Mouse (Mus musculus): Measurements from ENCODE around the gene Dtl.
"Not testable (repeated sequence)": the region's sequence is repeated elsewhere in the genome, so short reads cannot be mapped to it uniquely, and the experiment has no call there.

Gene Dtl

GRCm38 (mm10) chr1:191519329-191520066 is 55.8 kb downstream of the Dtl start:
- DNase-seq (ENCODE audit: low spot score in 2 of 2) = no peak

GRCm38 (mm10) chr1:191518911-191519310 is 56.4 kb downstream of the Dtl start:
- no peak for DNase-seq (ENCODE audit: low spot score in 2 of 2)

DNA sequence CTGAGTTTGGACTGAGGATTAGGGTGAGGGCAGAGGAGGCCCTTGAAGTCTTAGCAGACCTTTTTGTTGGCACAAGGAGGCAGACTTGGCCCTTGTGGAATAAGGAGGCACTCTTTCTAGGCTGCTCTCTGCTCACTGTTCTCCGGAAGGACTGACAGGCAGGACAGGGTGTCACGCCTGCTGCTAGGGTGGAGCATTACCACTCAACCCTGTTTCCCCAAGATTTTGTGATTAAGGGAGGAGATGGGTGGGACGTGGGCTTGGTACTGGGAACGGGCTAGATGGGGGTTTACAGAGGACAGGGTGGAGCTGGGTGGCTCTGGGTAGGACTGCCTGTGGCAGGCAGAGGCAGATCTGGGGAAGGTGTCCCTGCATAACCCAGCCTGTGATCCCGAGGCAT is 57.4 kb downstream of the Dtl start:
- no peak for DNase-seq (ENCODE audit: low spot score in 2 of 2)

DNA sequence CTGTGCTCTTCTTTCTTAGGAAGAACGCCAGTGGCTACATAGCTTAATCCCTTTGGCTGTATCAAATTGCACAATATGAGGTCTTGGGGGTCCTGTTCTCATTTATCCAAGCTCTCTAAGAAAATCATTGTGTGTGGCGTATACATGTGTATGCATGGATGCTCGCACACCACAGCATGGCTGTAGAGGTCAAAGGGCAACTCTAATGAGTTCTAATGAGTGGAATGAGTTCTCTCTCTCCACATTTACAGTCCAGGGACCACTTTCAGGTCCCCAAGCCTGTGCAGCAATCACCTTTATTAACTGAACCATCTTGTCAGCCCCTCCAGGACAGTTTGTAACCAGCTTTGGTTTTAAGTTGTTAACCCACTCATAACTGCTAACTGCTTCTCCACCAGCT is 58.3 kb downstream of the Dtl start:
- DNase-seq (ENCODE audit: low spot score in 2 of 2) = no peak

DNA sequence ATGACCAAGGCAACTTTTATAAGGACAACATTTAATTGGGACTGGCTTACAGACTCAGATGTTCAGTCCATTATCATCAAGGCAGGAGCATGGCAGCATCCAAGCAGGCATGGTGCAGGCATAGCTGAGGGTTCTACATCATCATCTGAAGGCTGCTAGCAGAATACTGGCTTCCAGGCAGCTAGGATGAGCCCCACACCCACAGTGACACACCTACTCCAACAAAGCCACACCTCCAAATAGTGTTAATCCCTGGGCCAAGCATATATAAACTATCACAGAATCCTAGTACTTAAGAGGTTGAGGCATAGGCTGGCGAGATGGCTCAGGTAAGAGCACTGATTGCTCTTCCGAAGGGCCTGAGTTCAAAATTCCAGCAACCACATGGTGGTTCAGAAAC is 59.0 kb downstream of the Dtl start:
- not testable (repeated sequence) for DNase-seq (ENCODE audit: low spot score in 2 of 2)

DNA sequence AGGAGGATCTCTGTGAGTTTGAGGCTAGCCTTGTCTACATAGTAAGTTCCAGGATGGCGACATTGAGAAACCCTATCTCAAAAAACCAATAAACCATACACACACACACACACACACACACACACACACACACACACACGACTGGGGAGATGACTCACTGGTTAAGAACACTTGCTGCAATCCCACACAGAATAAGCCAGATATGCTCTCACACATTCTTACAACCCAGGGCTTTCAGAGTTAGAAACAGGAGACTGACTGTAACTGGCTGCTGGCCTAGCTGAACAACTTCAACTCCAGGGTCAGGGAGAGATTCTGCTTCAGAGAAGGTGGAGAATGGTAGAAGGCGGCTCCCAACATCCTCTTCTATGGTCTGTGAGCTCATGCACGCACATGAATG is 62.1 kb downstream of the Dtl start:
- DNase-seq (ENCODE audit: low spot score in 2 of 2) = no peak

DNA sequence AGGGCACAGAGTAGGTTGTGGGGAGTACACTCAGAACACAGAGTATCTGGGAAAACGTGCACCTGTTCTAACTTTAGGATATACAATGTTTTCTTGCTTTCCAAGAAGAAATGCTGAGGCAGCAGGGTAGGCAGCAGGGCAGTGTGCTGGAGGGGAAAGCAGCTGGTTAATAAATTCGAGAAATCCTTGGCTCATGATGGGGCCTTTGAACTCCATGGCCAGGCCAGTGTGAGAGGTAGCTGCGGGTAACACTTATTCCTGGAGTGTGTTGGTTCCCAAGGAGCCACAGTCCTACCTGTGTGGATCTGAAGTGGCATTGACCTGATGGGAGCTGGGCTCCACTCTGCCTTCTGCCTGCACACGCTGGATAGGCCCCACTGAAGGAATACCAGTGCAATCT is 63.0 kb downstream of the Dtl start:
- DNase-seq (ENCODE audit: low spot score in 2 of 2) = no peak

GRCm38 (mm10) chr1:191511503-191511902 is 63.8 kb downstream of the Dtl start:
- DNase-seq (ENCODE audit: low spot score in 2 of 2) = no peak

GRCm38 (mm10) chr1:191509865-191510264 is 65.5 kb downstream of the Dtl start:
- DNase-seq (ENCODE audit: low spot score in 2 of 2) = no peak

DNA sequence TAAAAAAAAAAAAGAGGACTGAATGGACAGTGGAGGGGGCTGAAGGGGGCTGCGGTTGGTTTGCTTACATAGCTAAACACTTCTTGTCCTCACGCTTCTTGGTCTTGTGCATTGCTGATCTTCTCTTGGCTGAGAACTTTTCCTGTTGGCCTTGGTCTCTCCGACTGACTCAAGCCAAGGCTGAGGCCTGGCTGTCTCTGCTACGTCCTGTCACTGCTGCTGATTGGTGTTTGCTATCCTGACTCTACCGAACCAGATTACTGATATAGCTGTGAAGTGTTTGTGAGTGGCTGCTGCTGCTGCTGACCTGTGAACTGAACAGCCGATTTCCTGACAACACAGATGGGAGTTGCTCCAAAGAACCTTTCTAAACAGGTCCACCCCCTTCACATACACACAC is 66.2 kb downstream of the Dtl start:
- DNase-seq (ENCODE audit: low spot score in 2 of 2) = no peak

GRCm38 (mm10) chr1:191506791-191507190 is 68.6 kb downstream of the Dtl start:
- DNase-seq (ENCODE audit: low spot score in 2 of 2) = no peak

DNA sequence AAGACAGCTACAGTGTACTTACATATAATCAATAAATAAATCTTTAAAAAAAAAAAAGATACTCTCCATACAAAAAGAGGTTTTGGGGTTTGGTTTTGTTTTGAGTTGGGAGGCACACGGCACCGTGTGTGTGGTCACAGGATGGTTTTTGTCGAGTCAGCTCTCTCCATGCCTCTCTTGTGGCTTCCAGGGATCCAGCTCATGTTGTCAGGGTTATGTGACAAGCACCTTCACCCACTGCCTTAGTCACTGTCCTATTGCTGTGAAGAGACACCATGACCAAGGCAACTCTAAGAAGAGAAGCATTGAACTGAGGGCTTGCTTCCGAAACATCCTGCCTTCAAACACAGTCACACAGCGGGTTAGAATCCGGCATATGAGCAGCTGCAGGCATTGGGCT is 75.7 kb downstream of the Dtl start:
- no peak for DNase-seq (ENCODE audit: low spot score in 2 of 2)

DNA sequence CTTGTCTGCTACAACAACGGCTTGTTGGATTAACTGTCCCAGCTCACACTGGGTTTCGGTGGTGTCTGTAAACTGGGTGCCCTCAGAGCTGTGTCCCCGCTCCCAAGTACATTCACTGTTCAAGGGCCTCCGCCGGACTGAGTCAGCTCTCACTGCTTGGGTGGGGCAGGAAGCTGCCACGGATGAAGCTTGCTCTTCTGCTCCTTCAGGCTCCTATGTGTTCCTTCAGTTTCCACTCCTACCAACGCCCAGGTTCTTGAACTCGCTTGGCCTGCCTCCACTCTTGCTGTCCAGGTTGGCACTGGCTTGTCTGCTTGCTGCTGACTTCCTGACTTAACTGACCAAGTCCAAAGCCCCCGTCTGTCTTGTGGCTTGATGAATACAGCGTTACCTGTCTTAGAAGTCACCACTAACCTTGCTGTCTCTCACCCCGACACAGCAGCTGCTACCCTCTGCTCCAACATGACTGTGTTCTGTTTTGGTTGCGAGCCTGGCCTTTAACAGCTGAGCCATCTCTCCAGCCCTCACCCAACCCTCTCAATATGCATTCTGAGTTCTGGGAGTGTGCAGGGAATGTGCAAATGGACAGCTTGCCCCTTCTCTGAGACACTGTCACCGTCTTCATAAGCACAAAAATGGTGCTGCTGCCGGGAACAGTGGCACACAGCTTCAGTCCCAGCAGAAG is 76.9 kb downstream of the Dtl start:
- no peak for DNase-seq (ENCODE audit: low spot score in 2 of 2)

DNA sequence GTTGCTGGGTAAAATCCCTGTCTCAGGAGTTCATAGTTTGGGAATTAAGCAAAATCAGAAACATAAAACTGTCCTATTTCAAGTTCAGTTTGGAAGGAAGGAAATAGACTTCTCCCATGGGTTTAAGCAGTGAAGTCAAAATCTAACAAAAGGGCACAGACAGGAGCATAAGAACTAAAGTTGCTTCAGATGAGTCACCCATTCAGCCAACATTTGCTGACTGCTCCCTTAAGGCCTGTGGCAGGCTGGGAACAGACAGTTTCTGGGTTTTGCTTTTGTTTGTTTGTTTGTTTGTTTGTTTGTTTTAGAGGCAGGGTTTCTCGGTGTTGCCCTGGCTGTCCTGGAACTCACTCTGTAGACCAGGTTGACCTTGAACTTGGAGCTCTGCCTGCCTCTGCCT is 78.7 kb downstream of the Dtl start:
- DNase-seq (ENCODE audit: low spot score in 2 of 2) = no peak

DNA sequence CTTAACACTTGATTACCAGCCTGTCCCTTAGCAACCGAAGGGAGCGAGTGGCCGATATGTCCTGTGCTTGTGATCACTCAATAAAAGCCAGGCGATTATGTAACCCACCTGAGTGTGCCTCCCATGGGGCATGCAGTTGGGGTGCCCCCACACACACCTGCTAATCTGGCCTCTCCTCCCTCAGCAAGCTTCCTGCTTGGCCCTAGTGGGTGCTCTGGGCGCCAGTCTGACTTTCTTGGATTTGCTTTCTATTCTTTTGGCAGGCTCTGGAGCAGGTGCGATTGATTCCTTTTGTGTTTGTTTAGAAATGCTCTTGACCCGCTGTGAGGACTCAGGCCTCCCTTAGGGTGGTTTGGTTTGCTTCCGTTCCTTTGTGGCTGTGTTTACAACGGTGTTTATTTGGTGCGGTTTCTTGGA is 80.3 kb downstream of the Dtl start:
- no peak for DNase-seq (ENCODE audit: low spot score in 2 of 2)

- no peak for DNase-seq (ENCODE audit: low spot score in 2 of 2)
Measured at GRCm38 (mm10) chr1:191494303-191494655, 81.1 kb downstream of the Dtl start.

DNA sequence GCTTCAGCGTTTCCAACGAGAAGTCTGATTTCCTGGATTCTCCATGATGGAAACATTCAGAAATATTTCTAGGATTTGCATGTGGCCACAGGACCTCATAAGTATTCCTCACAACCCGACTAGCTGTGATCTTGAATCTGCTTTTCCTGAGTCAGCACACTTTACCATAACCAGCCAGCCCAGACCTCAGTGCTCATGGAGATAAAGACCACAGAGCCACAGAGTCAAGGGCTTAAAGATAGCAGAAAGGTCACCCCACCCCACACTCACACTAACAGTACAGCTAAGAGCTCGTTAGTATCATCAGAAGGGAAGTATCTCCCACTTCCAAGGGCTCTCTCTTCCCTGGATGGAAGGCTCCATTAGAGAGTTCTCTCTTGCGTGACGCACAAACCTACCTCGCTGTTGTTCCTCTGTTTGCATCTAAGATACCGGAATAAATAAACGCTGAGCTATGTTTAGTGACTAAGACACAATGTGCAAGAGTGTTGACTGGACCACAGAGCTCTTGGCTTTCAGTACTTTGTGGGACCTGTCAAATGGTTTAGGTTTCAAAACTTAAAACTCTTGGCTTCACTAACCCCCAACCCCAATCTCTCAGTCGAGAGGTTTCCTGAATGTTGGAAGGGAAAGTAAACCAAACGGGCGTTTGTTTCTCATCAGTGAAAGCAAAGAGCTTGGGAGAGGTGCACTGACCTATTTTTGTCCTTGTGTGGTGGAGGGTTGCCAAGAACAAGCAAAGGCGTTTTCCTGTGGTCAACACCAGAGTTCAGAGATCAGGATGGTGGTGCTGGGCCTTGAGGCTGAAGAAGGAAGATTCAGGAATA is 81.7 kb downstream of the Dtl start:
- no peak for DNase-seq (ENCODE audit: low spot score in 2 of 2)

DNA sequence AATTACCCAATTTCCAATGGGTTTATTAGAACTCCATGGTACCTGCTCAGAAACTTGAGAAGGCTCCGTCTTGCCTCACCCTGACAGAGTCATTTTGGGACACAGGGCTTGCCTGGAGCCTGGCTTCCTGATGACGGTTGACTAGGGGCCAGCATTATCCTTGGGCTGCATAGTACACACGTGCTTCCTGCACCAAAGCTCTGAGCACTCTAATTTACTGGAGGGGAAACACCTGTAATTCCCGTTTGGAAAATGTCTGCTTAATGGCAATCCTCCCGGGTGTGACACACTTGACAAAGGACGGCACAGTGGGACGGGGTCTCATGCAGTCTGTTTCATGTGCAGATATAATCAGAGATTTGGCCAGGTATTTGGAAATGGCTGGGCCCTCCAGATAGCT is 84.9 kb downstream of the Dtl start:
- DNase-seq (ENCODE audit: low spot score in 2 of 2) = no peak
